Mouse (Mus musculus): ENCODE measurements around the gene Fam189a1. TPM values are rescaled to one million over a fixed set of nuclear protein-coding genes. Genes with fewer than 3 reads are reported as not detected.

The Fam189a1 gene
- polyA plus RNA-seq, 3 experiments from 2014 or later = 0.35 to 0.88 TPM; not detected in 1

DNA sequence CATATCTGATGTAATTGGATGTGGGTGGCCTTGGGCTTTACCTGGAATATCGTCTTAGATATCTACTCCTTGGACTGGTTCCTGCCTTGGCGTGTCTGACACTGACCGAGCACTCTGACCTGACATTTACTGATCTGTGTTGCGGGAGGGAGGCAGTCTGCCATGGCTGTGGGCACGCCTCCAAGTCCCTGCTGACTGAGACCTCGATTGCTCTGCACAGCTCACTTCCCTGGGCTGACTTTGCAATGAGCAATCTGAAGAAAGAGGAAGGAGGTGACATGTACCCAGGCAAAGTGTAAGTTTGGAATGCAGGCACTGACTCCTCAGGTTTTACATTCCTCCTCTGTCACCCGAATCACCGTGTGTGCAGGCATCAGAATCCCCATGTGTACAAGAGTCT is 364.3 kb downstream of the Fam189a1 start:
- ATAC-seq = no peak

DNA sequence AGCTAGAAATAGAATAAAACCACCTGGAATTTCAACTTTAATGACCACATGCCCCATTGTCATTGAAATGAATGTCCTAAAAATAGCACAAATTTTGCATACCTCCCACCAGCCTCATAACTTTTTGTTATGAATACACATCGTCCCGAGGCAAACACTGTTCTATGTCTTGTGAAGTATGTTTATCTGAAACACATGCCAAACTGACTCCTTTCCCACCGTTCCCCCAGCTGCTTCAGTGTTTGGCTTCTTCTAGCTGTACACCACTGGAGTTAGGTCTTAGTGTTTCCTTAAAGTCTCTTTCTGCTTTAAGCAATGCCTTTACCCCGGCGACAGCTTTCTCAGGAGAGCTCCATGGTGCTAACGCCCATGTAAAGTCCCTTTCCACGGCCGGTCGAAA is 365.2 kb downstream of the Fam189a1 start:
- ATAC-seq = no peak

DNA sequence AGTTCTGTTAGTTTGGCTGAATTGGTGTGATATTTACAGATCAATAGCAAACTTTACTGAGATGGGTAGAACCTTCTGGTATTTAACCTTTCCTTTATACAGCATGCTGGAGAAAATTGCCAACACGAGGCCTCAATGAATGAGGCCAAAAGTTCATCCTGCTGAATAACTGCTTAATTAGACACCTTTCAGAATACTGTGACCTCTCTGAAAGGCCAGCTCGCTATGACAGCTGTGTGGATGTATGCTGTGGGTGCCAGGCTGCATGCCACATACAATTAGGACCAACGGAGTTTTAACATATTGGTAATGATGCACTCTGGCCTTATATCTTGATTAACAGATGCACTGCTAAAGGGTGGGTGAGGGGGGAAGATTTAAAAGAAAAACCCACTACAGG is 371.3 kb downstream of the Fam189a1 start:
- ATAC-seq = no peak

DNA sequence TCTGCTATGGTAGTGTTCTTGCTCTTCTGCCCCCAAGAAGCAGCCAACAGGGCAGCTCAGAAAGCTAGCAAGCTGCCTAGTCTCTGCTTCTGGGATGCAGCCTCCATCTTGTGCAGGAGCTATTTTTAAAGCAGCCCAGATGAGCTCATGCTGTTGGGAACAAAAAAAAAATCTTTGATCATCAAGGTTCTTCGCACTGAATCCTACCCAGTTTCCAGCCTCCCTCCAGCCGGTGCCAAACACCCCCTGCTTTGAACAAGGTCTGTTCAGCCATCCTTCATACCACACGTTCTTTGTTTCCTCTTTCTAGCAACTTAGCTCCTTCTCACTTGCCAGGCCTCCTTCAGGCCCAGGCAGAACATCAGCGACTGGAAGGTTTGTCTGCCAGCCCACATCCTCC is 376.9 kb downstream of the Fam189a1 start:
- no peak for ATAC-seq

DNA sequence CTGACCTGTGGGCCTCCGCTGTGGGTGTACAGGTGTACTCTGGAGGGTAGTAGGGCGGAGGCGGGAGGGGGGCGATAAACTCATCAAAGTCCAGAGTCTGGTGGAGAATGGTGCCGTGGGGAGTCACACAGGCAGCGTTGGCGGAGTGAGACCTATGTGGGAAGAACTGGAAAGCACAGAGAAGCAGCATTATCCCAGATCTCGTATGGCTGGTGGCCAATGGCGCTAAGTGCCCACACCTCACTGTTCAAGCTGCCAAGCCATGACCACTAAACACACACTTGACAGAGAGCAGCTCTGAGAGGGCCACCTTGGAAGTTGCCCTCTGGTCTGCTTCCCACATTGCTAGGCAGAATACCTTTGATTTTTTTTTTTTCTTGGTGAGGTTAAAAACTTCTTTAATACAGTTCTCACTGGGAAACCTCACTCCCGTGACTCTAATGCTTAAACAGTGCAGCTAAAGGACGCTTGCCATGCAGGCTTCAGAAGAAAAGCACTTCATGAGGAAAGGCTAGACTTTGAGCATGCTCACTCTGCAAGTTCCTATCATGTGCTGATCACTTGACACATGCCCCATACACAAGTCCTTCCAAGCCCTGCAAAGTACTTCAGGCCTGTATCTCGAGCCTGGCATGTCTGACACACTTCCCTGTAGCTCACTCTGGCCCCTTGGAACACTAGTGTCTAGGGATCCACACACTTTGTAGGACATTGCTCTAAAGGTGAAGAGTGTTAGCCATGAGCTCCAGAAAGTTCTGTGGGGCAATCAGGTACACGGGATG is 379.5 kb downstream of the Fam189a1 start:
- no peak for ATAC-seq

DNA sequence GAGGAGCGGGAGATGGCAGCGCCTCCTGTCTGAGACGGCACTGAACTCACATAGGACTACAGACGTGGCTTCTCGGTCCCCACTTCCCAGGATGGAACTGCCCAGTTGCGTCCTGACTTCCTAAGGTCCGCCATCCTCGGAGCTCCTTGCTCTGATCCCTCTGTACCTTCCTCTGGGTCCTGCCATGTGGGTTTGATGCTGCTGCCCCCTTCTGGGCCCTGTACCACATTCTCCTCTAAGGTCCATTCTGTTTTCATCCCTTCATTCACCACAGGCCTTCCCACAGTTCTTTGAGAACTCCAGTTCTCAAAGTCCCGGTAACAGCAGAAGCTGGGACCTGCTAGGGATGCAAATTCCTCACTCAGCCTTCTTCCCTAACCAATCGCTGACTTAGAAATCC is 382.9 kb downstream of the Fam189a1 start:
- no peak for ATAC-seq

DNA sequence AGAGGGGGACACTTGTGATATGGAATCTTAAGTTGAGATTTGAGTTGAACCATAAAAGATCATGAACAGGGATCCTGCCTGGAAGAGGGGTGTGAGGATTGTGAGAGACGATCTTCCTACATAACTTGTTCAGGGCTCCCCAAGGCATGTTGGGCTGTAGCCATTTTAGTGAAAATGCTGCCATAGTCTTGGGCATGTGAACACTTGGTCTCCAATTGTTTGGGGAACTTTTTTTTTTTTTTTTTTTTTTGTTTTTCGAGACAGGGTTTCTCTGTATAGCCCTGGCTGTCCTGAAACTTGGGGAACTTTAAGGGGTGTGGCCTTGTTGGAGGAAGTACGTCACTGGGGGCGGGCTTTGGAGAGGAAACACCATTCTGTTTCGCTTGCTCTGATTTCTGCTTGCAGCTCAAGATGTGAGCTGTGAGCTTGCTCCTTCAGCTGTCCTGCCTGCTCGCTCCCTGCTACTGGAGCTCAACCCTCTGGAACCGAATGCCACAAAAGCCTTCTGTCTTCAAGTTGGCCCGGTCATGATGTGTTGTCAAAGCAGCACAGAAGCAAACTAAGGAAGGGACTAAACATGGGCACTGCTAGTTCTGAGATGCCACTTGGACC is 385.5 kb downstream of the Fam189a1 start:
- ATAC-seq = no peak

DNA sequence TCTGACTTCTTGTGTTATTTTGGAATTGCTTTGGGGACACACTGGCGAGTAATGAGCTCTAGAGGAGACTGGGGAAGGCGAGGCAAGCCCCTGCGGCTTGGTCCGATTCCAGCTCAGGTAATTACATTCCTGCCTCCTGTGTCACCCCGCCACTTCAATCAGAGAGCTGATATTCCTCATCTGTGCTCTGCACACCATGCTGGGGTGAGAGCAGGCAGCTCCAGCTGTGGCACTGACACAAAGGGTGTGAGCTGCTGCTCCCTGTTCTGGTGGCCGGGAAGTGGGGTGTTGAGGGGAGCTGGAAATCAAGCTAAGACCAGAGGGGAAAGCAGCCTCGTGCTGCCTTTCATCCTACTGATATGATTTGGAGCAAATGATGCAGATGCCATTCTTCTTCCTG is 386.6 kb downstream of the Fam189a1 start:
- ATAC-seq = no peak

DNA sequence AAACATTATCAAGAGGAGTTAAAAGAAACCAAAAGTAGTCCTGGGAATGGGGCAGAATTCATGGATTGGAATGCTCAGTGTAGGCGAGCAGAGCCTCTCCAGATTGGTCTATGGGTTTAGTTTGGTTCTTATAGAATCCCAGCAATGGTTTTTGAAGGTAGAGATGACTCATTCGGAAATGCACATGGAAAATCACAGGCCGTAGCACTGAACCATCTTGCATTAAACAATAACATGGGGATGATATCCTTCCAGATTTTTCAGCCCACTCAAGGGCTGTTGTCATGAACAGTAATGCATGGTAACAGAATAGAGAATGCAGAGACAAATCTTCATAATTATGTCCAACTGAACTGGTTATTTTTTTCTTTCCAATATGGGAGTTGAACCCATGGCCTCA is 390.8 kb downstream of the Fam189a1 start:
- no peak for ATAC-seq

DNA sequence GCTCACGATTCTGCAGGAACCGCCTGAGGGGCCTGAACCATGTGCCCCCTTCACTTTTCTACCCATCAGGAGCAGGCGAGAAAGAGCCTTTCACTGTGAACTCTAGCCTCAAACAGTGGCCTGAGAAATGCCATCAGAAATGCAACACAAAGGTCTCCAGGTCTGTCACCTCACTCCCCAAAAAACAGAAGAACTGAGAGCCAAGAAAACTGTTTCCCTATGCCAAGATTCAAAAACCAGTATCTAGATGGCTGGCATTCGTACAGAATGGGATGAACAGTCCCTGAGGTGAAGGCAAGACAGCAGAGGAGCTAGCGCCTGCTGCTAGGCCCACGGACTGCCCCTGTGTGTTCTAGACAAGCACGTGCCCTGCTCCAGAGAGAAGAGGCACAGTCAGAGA is 401.2 kb downstream of the Fam189a1 start:
- no peak for ATAC-seq

DNA sequence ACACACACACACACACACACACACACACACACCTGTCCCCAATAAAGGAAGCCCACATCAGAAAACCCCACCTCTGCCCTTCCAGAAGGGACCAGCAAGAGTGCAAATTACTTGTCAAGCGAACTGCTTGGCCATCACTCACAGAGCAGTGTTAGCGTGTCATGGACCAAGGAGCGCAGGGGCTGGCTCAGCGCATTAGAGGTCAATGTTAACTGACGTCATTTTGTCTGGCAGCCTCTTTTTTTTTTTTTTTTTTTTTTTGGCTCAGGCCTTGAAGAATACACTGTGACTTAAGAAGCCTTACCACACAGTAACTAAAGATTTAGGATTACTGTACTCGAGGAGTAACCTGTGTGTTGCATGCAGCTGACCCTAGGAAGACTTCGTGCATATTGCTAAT is 402.2 kb downstream of the Fam189a1 start:
- no peak for ATAC-seq

DNA sequence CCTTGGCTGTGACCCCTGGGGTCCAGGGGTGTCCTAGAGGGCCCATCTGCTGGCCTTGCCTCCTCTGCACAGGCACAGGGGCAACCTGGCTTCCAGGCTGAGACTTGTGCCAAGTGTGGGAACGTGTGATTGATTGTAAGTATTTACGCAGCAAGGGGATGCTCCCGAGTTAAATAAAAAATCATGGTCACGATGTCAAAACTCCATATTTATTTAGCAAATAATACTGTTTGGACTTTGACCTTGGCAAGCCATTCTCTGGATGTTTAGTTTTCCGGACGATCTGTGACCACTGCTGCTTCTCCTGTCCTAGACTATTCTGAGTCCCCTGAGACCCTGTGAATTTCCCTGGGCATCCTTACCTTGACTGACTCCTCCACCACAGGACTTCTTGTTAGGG is 402.7 kb downstream of the Fam189a1 start:
- ATAC-seq = no peak

DNA sequence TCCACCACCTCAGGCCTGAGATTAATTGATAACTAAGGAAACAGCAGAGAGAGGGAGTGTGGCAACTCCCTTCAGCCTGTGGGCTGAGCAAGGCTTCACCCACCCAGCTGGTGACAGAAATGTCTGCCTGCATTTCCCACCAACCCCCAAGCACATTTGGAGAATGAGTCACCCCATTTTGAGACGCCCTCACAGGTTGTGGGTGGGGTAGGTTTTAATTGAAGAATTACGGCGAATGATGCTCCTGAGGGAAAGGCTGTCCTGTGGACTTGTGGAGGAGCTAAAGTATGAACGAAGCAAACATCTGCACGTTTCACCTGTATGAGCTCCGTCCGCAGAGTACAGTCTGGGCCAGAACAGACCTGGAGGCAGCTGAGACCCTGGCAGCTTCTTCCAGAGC is 404.2 kb downstream of the Fam189a1 start:
- no peak for ATAC-seq

DNA sequence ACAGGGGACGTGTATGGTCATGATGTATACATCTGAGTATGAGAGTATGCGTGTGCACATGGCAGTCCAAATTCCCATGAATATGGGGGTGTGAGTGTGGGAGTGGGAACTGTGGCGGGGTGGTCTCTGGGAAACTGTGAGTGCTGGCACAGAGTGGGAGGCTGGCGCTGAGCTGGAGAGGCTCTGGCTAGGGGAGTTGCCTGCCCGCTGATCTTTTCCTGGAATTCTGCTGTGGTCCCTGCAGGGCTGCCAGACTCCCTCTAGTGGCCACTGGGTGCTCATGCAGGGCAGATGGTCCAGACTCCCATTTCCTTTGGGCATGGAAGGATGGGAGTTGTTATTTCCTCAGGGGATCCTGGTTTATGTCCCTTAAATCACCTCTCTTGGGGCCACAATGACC is 404.9 kb downstream of the Fam189a1 start:
- ATAC-seq = no peak

DNA sequence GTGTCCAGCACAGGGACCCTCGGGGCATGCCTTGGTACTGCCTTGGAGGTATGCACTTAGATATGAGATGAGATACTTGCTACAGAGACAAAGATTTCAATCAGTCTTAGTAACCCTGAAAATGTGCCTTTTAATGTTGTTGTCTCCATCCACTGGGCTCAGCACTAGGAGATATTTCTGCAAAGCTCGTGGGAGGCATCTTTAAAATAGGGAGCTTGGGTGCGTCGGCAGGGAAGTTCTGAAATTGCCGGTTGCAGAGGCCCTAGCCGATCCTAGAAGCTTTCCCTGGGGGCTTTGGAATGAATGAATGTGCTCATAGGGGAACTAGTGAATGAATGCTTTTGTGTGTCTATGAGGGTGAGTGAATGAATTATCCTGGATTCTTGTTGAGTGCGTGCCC is 412.8 kb downstream of the Fam189a1 start:
- no peak for ATAC-seq

DNA sequence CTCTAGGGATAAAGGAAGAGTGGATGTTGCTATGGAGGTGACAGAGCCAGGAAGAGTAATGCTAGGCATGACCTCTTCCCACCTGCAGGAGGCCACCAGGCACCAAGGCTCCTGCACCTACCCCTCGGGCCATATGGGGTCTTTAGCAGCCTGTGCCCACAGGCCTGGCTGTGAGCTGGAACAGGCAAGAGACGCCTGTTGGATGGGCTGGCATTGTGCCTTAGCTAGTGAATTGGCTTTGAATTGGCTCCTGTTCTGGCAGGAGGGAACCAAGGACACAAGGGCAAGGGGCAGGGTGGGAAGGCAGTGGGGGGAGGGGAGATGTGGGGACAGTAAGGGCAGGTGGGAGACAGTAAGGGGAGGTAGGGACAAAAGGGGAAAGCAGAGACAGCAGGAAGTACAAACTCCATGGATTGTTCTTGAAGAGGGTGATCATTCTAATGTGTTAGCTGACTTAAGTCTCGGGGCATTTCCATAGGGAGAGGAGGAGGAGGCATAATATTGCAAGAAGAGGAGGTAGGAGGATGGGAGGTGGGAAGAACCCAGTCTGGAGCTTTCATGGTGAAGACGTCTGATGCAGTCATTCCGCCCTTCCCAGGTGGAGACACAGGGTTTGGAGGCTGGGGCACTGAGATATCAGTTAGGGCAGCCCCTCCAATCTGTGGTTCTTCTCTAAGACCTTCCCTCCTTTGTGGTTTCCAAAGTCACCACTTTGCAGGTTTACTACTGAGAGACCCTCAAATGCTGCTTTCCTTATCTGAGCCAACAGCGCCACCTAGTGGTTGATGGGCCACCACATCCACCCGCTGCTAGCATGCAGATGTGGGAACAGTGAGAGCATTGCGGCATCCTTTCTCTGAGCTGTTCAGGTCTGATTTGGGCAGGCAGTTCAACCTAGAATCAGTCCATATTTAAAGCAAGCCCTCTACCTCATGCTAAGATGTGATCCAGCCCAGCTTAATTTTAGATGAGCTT is 414.8 kb downstream of the Fam189a1 start:
- ATAC-seq = no peak

DNA sequence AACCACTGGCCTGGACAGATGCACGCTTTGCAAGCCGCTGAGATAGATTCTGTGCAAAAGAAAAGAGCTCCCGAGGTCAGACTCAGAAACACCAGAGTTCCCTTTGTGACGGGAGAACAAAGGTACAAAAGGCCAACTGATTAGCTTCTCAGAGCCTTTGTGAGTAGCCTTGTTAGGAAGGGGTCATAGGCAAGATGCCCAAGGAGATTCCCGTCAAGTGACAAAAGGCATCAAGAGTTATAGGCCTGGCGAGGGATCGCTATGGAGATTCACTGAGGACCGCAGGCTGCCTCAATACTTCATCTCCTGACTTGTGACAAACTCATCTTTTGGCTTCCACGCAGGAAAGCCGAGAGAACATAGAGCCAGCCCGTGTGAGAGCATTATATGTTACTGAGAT is 417.2 kb downstream of the Fam189a1 start:
- ATAC-seq = no peak

DNA sequence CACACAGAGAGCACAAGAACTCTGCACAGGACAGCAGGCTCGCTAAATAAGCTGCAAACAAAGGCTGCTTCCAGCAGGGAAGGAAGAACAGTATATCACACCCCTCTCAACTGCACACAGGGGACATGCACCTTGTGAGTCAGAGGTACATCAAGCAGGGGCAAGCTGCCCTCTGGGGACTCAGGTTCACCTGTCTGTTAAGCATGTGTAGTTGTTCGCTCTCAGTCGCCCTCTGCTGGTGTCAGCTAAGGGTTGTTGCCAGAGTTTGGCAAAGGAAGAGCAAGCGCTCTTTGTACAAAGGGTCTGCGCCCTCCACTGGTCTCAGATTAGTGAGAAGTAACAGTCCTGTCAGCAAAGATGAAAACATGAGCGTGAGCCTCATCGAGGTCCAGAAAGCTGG is 426.6 kb downstream of the Fam189a1 start:
- ATAC-seq = no peak

DNA sequence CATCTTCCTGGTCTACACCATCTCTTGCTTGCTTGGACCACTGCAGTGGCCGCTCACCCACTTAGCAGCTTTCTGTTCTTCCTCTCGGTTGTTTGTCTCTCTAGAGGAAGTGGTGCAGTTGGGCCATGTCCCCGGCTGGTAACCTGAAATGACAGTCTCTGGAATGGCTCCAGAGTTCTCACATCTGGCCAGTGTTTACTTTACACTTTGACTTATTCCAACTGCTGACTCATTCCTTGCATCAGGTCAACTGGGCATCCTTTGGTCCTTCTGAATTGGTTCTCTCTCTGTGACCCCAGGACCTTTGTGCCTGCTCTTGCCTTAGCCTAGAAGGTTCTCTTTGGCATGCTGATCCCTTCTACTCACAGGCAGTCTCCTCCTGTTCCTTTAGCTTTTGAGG is 427.6 kb downstream of the Fam189a1 start:
- ATAC-seq = no peak

DNA sequence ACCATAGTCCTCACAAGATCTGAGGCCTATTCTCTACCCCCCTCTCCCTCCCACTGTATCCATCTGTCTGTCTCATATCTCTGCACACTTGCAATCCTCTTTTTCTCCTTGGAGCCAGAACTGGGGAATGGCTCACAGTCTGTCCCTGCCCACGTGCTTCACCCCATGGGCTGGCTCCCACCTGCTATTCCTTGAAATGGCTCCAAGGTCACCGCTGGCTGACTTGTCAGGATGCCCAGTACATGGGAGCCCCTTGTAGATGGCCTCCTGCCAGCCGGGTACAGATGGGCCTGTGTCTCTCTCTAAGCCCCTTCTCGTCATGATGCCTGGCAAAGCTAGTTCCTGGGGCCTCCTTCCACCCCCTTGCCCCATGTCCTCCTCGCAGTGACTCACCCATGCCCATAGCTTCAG is 428.2 kb downstream of the Fam189a1 start:
- no peak for ATAC-seq

DNA sequence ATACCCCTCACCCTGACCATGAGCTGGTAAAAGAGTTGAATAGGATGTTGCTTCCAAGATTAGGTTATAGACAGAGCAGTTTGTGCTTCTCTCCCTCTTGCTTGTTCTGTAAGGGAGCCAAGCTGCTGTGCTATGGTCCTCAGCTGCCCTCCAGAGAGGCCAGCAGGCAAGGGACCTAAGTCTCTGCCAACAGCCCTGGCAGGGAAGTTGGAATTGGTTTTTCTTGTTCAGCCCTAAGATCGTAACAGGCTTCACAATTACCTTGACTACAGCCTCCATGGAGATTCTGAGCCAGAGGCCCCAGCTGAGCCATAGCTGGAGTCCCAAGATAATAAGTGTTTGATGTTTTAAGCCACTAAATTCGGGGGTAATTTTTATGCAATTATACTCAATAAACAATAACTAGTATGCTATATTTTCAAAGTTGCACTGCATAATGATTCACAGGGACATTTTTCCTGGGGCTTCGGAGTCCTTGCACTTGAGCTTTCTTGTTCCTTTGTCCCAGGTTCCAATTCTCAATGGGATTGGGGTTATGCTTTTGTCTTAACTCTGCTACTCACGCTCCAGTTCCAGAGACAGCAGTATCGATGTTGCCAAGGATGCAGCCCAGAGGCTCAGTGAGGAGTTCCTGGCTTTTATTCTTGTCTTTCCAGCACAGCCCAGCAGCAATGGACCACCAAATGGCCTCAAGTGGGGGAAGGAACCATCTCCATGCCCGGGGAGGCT is 430.2 kb downstream of the Fam189a1 start:
- no peak for ATAC-seq

DNA sequence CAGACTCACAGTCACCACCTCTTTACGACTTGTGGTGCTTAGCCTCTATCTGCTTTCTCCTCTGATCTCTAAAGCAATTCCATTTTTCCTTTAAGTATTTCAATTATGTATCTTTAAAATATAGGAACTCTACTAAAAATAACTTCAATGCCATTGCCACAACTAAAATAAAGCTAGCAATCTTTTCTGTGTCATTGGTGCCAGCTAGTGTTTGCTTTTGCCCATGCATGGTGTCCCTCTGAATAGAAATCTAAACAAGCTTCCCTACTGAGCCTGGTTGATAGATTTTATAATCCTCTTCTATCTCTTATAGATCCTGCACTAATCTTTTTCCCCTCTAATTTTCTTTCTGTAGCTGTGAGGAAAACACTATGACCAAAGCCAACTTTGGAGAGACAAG is 432.0 kb downstream of the Fam189a1 start:
- no peak for ATAC-seq

DNA sequence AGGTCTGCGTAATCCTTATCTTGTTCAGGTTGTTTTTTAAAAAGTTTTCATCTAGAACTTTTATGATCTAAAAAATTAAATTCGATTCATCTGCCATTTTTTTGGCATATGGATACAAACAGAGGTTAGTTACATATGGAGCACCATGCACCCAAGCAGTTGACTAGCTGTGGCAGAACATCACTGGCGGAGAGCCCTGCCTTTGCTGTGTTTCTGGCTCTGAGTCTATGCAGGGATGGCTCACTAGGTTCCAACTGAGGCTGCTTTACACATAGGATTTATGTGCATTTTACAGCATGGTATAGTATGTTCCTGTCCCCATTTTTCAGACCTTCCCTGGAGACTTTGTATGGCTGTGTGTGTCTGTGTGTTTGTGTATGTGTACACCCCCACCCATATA is 433.1 kb downstream of the Fam189a1 start:
- ATAC-seq = no peak

Data from inflammation-experienced regulatory T-cells, adult 6 months (primary cell).